Mouse (Mus musculus): ENCODE data around the gene Gm20716. TPM values are rescaled to one million over a fixed set of nuclear protein-coding genes. Genes with fewer than 3 reads are reported as not detected.
A peak's percentile ranks its signal among the peaks of the same experiment; 100 is the strongest.

Gene Gm20716
- total and polyA plus RNA-seq, 2 experiments from 2014 or later: 9.2 to 14.2 TPM

- H3K4me3 ChIP-seq (ENCODE audit: low read depth, low read length): no peak overlapping the region
- peak overlapping the region; percentile 69 for H3K27ac ChIP-seq (ENCODE audit: low read depth)
- 21% methylated on average over 14 of the region's 14 CpGs for WGBS
- H3K9ac ChIP-seq (replicated peaks; ENCODE audit: low read depth, low read length): no peak overlapping the region
- DNase-seq (ENCODE audit: low spot score) (peak; percentile 96), ATAC-seq (ENCODE audit: insufficient read depth, low read depth) (peak; percentile 96)
- TF ChIP-seq CTCF (IDR thresholded peaks at IDR 0.05; ENCODE audit: low read depth): peak; percentile 74
- TF ChIP-seq EP300 (IDR thresholded peaks at IDR 0.05; ENCODE audit: low read depth): peak; percentile 48; the same call in 1 of the 2 replicates
- H3K9me3 ChIP-seq (replicated peaks; ENCODE audit: control insufficient read depth, low read length): no peaks in the 10 kb centered on the region
- no peaks in the 10 kb centered on the region for H3K36me3 ChIP-seq (replicated peaks; ENCODE audit: control insufficient read depth, insufficient read depth, low read length)
- H3K27me3 ChIP-seq (ENCODE audit: control insufficient read depth, insufficient read depth, low read length): no peaks in the 10 kb centered on the region
- peaks cover 5% of the 10 kb centered on the region; the same call in 1 of the 2 replicates for H3K4me1 ChIP-seq (ENCODE audit: control insufficient read depth, insufficient read depth)
- H3K4me2 ChIP-seq (ENCODE audit: low read depth, low read length): peak overlapping the region; percentile 32
Observed at GRCm38 (mm10) chr2:168154090-168154881, 75.9 kb downstream of the Gm20716 start.

DNA sequence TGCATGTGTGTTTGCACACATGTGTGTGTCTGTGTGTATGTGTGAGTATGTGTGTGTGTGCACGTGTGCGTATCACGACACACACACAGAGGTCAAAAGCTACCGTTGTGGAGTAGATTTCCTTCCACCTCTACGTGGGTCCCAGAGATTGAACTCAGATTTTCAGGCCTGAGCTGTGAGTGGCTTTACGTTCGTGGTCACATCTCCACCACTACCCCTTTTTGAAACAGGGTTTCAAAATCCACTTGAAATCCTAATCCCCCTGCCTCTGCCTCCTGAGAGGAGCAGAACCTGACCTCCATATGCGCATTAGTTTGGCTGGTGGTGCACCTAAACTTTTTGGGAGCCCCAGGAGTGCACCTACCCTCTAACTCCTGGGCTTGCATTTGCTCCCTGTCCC lies 80.9 kb downstream of the Gm20716 start:
- no peaks in the 10 kb centered on the region for H3K27me3 ChIP-seq (ENCODE audit: control insufficient read depth, insufficient read depth, low read length)
- no peaks in the 10 kb centered on the region for H3K9me3 ChIP-seq (replicated peaks; ENCODE audit: control insufficient read depth, low read length)
- H3K4me1 ChIP-seq (ENCODE audit: control insufficient read depth, insufficient read depth): peaks cover 15% of the 10 kb centered on the region
- DNase-seq (ENCODE audit: low spot score): no peak
- no peak overlapping the region for H3K27ac ChIP-seq (ENCODE audit: low read depth)
- H3K4me3 ChIP-seq (ENCODE audit: low read depth, low read length): no peak overlapping the region
- H3K36me3 ChIP-seq (replicated peaks; ENCODE audit: control insufficient read depth, insufficient read depth, low read length): no peaks in the 10 kb centered on the region
- TF ChIP-seq EP300 (IDR thresholded peaks at IDR 0.05; ENCODE audit: low read depth) (no peak), CTCF (IDR thresholded peaks at IDR 0.05; ENCODE audit: low read depth) (no peak)
- no peak overlapping the region for H3K9ac ChIP-seq (replicated peaks; ENCODE audit: low read depth, low read length)
- WGBS: 92% methylated on average over 8 of the region's 8 CpGs
- ATAC-seq (ENCODE audit: insufficient read depth, low read depth): no peak
- H3K4me2 ChIP-seq (ENCODE audit: low read depth, low read length): no peak overlapping the region

- no peak for ATAC-seq (ENCODE audit: insufficient read depth, low read depth)
- no peak overlapping the region for H3K4me3 ChIP-seq (ENCODE audit: low read depth, low read length)
- no peaks in the 10 kb centered on the region for H3K9me3 ChIP-seq (replicated peaks; ENCODE audit: control insufficient read depth, low read length)
- 77% methylated on average over 22 of the region's 22 CpGs for WGBS
- no peak overlapping the region for H3K27ac ChIP-seq (ENCODE audit: low read depth)
- H3K4me2 ChIP-seq (ENCODE audit: low read depth, low read length): no peak overlapping the region
- no peaks in the 10 kb centered on the region for H3K36me3 ChIP-seq (replicated peaks; ENCODE audit: control insufficient read depth, insufficient read depth, low read length)
- H3K9ac ChIP-seq (replicated peaks; ENCODE audit: low read depth, low read length): no peak overlapping the region
- peaks cover 10% of the 10 kb centered on the region for H3K4me1 ChIP-seq (ENCODE audit: control insufficient read depth, insufficient read depth)
- TF ChIP-seq CTCF (IDR thresholded peaks at IDR 0.05; ENCODE audit: low read depth) (no peak), EP300 (IDR thresholded peaks at IDR 0.05; ENCODE audit: low read depth) (no peak)
- no peak for DNase-seq (ENCODE audit: low spot score)
- H3K27me3 ChIP-seq (ENCODE audit: control insufficient read depth, insufficient read depth, low read length): no peaks in the 10 kb centered on the region
Observed at GRCm38 (mm10) chr2:168147722-168148432, 82.3 kb downstream of the Gm20716 start.

DNA sequence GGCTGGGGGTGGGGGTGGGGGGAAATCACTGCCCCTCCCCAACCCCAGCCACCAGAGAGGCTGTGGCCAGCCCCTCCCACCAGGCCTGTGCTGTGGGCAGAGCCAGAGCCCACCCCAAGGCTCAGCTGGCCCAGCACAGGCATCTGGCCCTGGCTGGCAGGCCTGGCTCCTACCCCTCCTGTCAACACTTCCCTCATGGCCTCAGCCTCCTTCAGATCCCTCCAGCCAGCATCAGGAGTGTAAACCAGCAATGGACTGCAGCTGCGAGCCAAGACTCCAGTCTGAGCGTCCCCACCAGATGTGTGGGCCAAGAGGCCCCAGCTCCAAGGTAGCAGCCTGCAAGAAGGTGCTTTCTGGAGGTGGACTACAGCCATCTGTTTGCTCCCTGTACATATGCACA lies 84.7 kb downstream of the Gm20716 start:
- Histone ChIP-seq H3K27me3 (ENCODE audit: control insufficient read depth, insufficient read depth, low read length) (no peaks in the 10 kb centered on the region), H3K9me3 (replicated peaks; ENCODE audit: control insufficient read depth, low read length) (no peaks in the 10 kb centered on the region), H3K4me1 (ENCODE audit: control insufficient read depth, insufficient read depth) (peaks cover 10% of the 10 kb centered on the region), H3K27ac (ENCODE audit: low read depth) (peak overlapping the region; percentile 38), H3K9ac (replicated peaks; ENCODE audit: low read depth, low read length) (no peak overlapping the region), H3K36me3 (replicated peaks; ENCODE audit: control insufficient read depth, insufficient read depth, low read length) (no peaks in the 10 kb centered on the region), H3K4me3 (ENCODE audit: low read depth, low read length) (no peak overlapping the region), H3K4me2 (ENCODE audit: low read depth, low read length) (no peak overlapping the region)
- TF ChIP-seq EP300 (IDR thresholded peaks at IDR 0.05; ENCODE audit: low read depth) (no peak), CTCF (IDR thresholded peaks at IDR 0.05; ENCODE audit: low read depth) (no peak)
- DNase-seq (ENCODE audit: low spot score): peak; percentile 73
- ATAC-seq (ENCODE audit: insufficient read depth, low read depth): peak; percentile 90
- 22% methylated on average over 2 of the region's 2 CpGs for WGBS

DNA sequence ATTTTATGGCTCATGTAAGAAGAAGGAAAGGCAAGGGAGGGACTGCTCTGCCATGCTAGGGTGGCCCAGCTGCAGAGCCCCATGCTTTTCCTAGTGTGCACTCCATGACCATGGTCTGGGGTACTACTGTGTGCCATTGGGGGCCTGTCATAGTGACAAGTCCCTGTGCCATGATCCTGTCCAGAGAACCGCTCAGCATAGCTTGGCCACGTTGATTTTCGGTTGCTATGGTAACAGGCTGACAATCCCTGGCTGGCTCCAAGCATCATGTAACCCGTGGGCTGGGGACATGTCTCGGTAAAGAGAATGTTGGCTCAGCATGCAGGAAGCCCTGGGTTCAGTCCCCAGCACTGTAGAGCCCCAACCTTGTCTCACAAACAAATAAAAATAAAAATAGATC lies 86.4 kb downstream of the Gm20716 start:
- H3K9ac ChIP-seq (replicated peaks; ENCODE audit: low read depth, low read length): no peak overlapping the region
- 43% methylated on average over 5 of the region's 5 CpGs for WGBS
- DNase-seq (ENCODE audit: low spot score): no peak
- no peaks in the 10 kb centered on the region for H3K27me3 ChIP-seq (ENCODE audit: control insufficient read depth, insufficient read depth, low read length)
- ATAC-seq (ENCODE audit: insufficient read depth, low read depth): no peak
- no peaks in the 10 kb centered on the region for H3K36me3 ChIP-seq (replicated peaks; ENCODE audit: control insufficient read depth, insufficient read depth, low read length)
- no peaks in the 10 kb centered on the region for H3K9me3 ChIP-seq (replicated peaks; ENCODE audit: control insufficient read depth, low read length)
- H3K4me1 ChIP-seq (ENCODE audit: control insufficient read depth, insufficient read depth): peaks cover 10% of the 10 kb centered on the region
- no peak overlapping the region for H3K4me2 ChIP-seq (ENCODE audit: low read depth, low read length)
- TF ChIP-seq CTCF (IDR thresholded peaks at IDR 0.05; ENCODE audit: low read depth) (no peak), EP300 (IDR thresholded peaks at IDR 0.05; ENCODE audit: low read depth) (no peak)
- no peak overlapping the region for H3K4me3 ChIP-seq (ENCODE audit: low read depth, low read length)
- no peak overlapping the region for H3K27ac ChIP-seq (ENCODE audit: low read depth)
